Mouse (Mus musculus) splenic B cell, adult 2 months (primary cell): ENCODE data around the gene Pde4d.

ENCODE experiments used
- DNase-seq: peaks from one replicate; pipeline ENCODE4 v3.0.0-alpha.2; 2011; ENCODE audit warnings: low read depth, low spot score
- H3K27me3 ChIP-seq: 2 replicates; pipeline ENCODE4 v1.6.1; 2012; ENCODE audit warnings: mild to moderate bottlenecking, low read length, moderate library complexity, mixed read lengths; ENCODE audit not compliant: control insufficient read depth, poor library complexity, insufficient read depth, severe bottlenecking
- H3K36me3 ChIP-seq: 2 replicates; pipeline ENCODE4 v1.6.1; 2012; ENCODE audit warnings: mild to moderate bottlenecking, low read length, moderate library complexity, mixed read lengths; ENCODE audit not compliant: control insufficient read depth, poor library complexity, insufficient read depth, severe bottlenecking

Pde4d gene

GRCm38 (mm10) chr13:109936866-109937265, 1487.1 kb downstream of the Pde4d start:
- DNase-seq: no peak

GRCm38 (mm10) chr13:109944822-109945551, 1495.2 kb downstream of the Pde4d start:
- no peak for DNase-seq
- no peaks in the 10 kb centered on the region for H3K36me3 ChIP-seq
- no peaks in the 10 kb centered on the region for H3K27me3 ChIP-seq

More at GRCm38 (mm10) chr13:109936866-109937265, 1487.1 kb downstream of the Pde4d start:
- Histone ChIP-seq H3K36me3 (no peaks in the 10 kb centered on the region), H3K27me3 (no peaks in the 10 kb centered on the region)

DNA sequence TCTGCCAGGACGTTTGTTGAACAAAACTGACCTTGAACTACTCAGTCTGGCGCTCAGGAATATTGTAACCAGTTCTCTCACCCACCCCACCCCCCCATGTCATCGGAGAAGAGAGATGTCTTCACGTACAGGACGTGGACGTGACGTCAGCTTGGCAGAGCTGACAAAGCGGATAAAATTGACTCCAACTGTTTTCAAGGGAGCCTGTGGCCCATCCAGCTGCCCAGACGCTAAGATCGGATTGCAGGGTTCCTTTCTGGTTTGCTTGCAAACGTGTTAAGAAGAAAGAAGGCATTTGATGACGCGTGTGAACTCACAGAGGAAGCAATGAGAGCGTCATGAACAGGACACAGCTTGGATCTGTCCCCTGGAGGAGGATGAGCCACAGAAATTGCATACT, 1501.7 kb downstream of the Pde4d start:
- DNase-seq: no peak
- H3K27me3 ChIP-seq: no peaks in the 10 kb centered on the region

DNA sequence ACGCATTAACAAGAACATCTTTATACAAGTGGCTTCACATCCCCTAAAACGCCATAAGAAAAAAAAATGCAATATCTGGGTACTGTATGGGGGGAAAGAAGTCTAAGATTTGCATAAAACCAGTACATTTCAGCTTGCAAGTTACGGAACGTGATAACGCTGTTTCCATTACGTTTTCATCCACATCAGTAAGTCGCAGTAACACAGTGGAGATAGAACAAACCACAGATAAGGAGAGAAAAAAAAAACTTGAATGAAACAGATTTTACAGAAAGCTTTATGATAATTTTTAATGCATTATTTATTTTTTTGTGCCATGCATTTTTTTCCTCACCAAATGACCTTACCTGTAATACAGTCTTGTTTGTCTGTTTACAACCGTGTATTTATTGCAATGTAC, 1504.4 kb downstream of the Pde4d start:
- no peaks in the 10 kb centered on the region for H3K36me3 ChIP-seq
- DNase-seq: no peak
- H3K27me3 ChIP-seq: no peaks in the 10 kb centered on the region

More for the DNA sequence above, 1501.7 kb downstream of the Pde4d start:
- no peaks in the 10 kb centered on the region for H3K36me3 ChIP-seq

GRCm38 (mm10) chr13:109957953-109958352, 1508.2 kb downstream of the Pde4d start:
- no peaks in the 10 kb centered on the region for H3K27me3 ChIP-seq
- no peaks in the 10 kb centered on the region for H3K36me3 ChIP-seq
- no peak for DNase-seq

- Histone ChIP-seq H3K27me3 (no peaks in the 10 kb centered on the region), H3K36me3 (no peaks in the 10 kb centered on the region)
- no peak for DNase-seq
Measured at GRCm38 (mm10) chr13:109982821-109983443, 1533.2 kb downstream of the Pde4d start.

DNA sequence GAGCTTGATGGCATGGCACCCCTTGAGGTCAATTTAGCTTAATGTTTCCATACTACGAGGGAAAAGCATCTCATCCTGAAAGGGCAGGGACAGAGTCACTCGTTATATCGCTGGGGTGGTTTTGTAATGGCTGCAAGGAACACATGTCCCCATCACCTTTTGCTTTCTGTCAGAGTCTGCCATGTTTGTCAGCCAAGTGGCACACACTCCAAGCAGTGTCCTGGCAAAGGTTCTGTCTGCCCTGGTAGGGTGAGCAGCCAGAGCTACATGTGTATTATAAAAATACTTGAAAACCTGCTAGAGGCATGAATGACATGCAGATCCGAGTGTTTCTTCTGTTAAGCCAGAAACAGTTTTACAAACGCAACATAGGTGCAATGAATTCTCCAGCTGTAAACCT, 1535.7 kb downstream of the Pde4d start:
- no peaks in the 10 kb centered on the region for H3K27me3 ChIP-seq
- no peak for DNase-seq
- H3K36me3 ChIP-seq: no peaks in the 10 kb centered on the region

DNA sequence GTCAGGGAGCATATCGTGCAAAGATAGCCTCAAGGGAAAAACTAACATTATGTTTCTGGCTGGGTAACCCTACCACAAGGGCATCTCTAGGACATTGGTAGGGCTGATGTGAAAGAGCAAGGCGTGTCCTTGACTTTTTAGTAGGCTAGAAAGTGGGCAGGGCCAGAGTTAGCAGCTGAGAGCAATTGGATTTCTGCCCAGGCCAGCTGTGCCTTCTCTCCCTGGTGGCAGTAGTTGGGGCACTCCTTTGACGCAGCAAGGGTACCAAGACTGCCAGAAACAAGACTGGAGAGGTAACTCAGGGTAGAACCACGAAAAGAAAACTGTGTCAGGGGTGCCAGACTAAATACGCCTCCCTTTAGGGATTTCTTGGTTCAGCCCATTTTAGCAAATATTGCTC, 1536.1 kb downstream of the Pde4d start:
- no peak for DNase-seq
- H3K27me3 ChIP-seq: no peaks in the 10 kb centered on the region
- no peaks in the 10 kb centered on the region for H3K36me3 ChIP-seq

- Histone ChIP-seq H3K36me3 (no peaks in the 10 kb centered on the region), H3K27me3 (no peaks in the 10 kb centered on the region)
- no peak for DNase-seq
Measured at GRCm38 (mm10) chr13:109992775-109993505, 1543.2 kb downstream of the Pde4d start.

GRCm38 (mm10) chr13:109994240-109994764, 1544.6 kb downstream of the Pde4d start:
- Histone ChIP-seq H3K36me3 (no peaks in the 10 kb centered on the region), H3K27me3 (no peaks in the 10 kb centered on the region)
- no peak for DNase-seq

DNA sequence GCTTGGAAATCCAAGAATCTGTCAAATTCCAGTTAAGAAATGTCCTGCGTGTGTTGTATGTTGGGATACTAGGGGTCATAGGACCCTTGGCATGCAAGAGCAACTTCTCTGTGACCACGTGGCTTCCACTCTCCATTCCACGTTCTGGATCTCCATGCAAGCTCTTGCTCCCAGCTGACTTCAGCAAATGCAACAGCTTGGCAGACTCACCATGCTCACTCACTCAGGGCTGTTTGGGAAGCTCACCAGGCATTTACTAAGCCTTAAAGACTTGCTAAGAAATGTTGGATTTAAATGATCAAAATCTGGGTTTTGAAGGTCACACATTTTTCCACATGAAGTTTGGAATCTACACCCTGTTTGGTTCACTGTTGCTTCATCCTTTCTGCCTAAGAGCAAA, 1552.3 kb downstream of the Pde4d start:
- Histone ChIP-seq H3K27me3 (no peaks in the 10 kb centered on the region), H3K36me3 (no peaks in the 10 kb centered on the region)
- DNase-seq: no peak
